Mouse (Mus musculus): ENCODE measurements around the gene Defb39. TPM values are rescaled to one million over a fixed set of nuclear protein-coding genes. Genes with fewer than 3 reads are reported as not detected.

Gene Defb39
- not detected in 4 replicates for total RNA-seq (2023)

GRCm38 (mm10) chr8:19064710-19065109, at the start of gene Defb39:
Gene Defb39, minus strand, starts transcription at chr8:19064810.

GRCm38 (mm10) chr8:19026466-19026865, 38.1 kb downstream of the Defb39 start, which contains the start of gene Defb38:
Gene Defb38, minus strand, starts transcription at chr8:19026566.

Other genes with a start within 250 kb of the Defb39 start
- not detected in 4 replicates for gene Defb40, start 86.6 kb downstream of the Defb39 start, total RNA-seq (2023)
- gene Defb37, start 73.8 kb downstream of the Defb39 start, total RNA-seq (2023): not detected in 4 replicates
- gene Defb38, start 38.2 kb downstream of the Defb39 start, total RNA-seq (2023): not detected in 4 replicates
- gene Defb12, start 50.0 kb upstream of the Defb39 start, total RNA-seq (2023): not detected in 4 replicates
- not detected in 4 replicates for gene Defb34, start 58.9 kb upstream of the Defb39 start, total RNA-seq (2023)
- not detected in 4 replicates for gene Gm45826, start 76.0 kb upstream of the Defb39 start, total RNA-seq (2023)
- gene Defb14, start 129.5 kb upstream of the Defb39 start, total RNA-seq (2023): not detected in 4 replicates
- not detected in 4 replicates for gene Defb4, start 133.9 kb upstream of the Defb39 start, total RNA-seq (2023)
- gene Defb6, start 160.7 kb upstream of the Defb39 start, total RNA-seq (2023): not detected in 4 replicates
- not detected in 4 replicates for gene Defb46, start 175.1 kb upstream of the Defb39 start, total RNA-seq (2023)
- not detected in 4 replicates for gene Defb5, start 182.8 kb upstream of the Defb39 start, total RNA-seq (2023)
- gene Defb3, start 228.6 kb upstream of the Defb39 start, total RNA-seq (2023): not detected in 4 replicates

Data from B cell, adult 62 days (primary cell).